Mouse (Mus musculus): ENCODE results near the gene Map3k1. TPM values are rescaled to one million over a fixed set of nuclear protein-coding genes. Genes with fewer than 3 reads are reported as not detected.

The Map3k1 gene
- total RNA-seq, 2 experiments from 2014 or later, result 7.6 to 10.1 TPM

GRCm38 (mm10) chr13:111809466-111810228 is 854 bp upstream of the Map3k1 start:
- intact Hi-C loops (cut with DNase I), result loop anchor here (10.0 kb wide), 1 partner anchor 125 kb away; no protein-coding TSS in a partner anchor
- DNase-seq, result peak; percentile 66
- peak overlapping the region; percentile 97 for H3K4me3 ChIP-seq
- no peak for TF ChIP-seq CTCF (IDR thresholded peaks at IDR 0.05)
- peak overlapping the region; percentile 95 for H3K27ac ChIP-seq

- Histone ChIP-seq H3K27ac (peak overlapping the region; percentile 95), H3K4me3 (peak overlapping the region; percentile 97)
- no peak for DNase-seq
- intact Hi-C loops (cut with DNase I), result no loop called here
- TF ChIP-seq CTCF (IDR thresholded peaks at IDR 0.05), result no peak
These were observed 481 bp downstream of the Map3k1 start for GRCm38 (mm10) chr13:111808387-111808636.

GRCm38 (mm10) chr13:111807596-111808386 is 1.0 kb downstream of the Map3k1 start:
- H3K27ac ChIP-seq, result peak overlapping the region; percentile 95
- peak overlapping the region; percentile 97 for H3K4me3 ChIP-seq
- intact Hi-C loops (cut with DNase I), result no loop called here
- no peak for TF ChIP-seq CTCF (IDR thresholded peaks at IDR 0.05)
- DNase-seq, result peak; percentile 56

- Histone ChIP-seq H3K4me3 (peak overlapping the region; percentile 97), H3K27ac (peak overlapping the region; percentile 95)
- TF ChIP-seq CTCF (IDR thresholded peaks at IDR 0.05), result 0 out of 2 replicates have a peak, but pooled peaks have one; percentile 4
- DNase-seq, result no peak
- intact Hi-C loops (cut with DNase I), result no loop called here
These were observed 1.6 kb downstream of the Map3k1 start for GRCm38 (mm10) chr13:111807105-111807595.

GRCm38 (mm10) chr13:111805738-111806722 is 2.8 kb downstream of the Map3k1 start:
- intact Hi-C loops (cut with DNase I), result no loop called here
- peak; percentile 54 for TF ChIP-seq CTCF (IDR thresholded peaks at IDR 0.05)
- Histone ChIP-seq H3K4me3 (peak overlapping the region; percentile 97), H3K27ac (peak overlapping the region; percentile 95)
- DNase-seq, result no peak

GRCm38 (mm10) chr13:111804951-111805673 is 3.7 kb downstream of the Map3k1 start:
- intact Hi-C loops (cut with DNase I), result no loop called here
- H3K27ac ChIP-seq, result peak overlapping the region; percentile 95
- TF ChIP-seq CTCF (IDR thresholded peaks at IDR 0.05), result no peak

GRCm38 (mm10) chr13:111804189-111804588 is 4.6 kb downstream of the Map3k1 start:
- Histone ChIP-seq H3K27ac (peak overlapping the region; percentile 95; the same call in 1 of the 2 replicates), H3K4me3 (no peak overlapping the region)
- intact Hi-C loops (cut with DNase I), result no loop called here
- DNase-seq, result no peak
- no peak for TF ChIP-seq CTCF (IDR thresholded peaks at IDR 0.05)

More at GRCm38 (mm10) chr13:111804951-111805673, 3.7 kb downstream of the Map3k1 start:
- peak overlapping the region; percentile 97 for H3K4me3 ChIP-seq
- no peak for DNase-seq

GRCm38 (mm10) chr13:111803506-111803905 is 5.3 kb downstream of the Map3k1 start:
- Histone ChIP-seq H3K27ac (peak overlapping the region; percentile 4; the same call in 1 of the 2 replicates), H3K4me3 (0 out of 2 replicates have a peak overlapping the region, but pooled peaks have one; percentile 21)
- intact Hi-C loops (cut with DNase I), result no loop called here
- DNase-seq, result no peak
- no peak for TF ChIP-seq CTCF (IDR thresholded peaks at IDR 0.05)

- no peak for TF ChIP-seq CTCF (IDR thresholded peaks at IDR 0.05)
- intact Hi-C loops (cut with DNase I), result no loop called here
- peak overlapping the region; percentile 21; the same call in 1 of the 2 replicates for H3K4me3 ChIP-seq
- H3K27ac ChIP-seq, result peak overlapping the region; percentile 3; the same call in 1 of the 2 replicates
- no peak for DNase-seq
These were observed 5.9 kb downstream of the Map3k1 start for GRCm38 (mm10) chr13:111802900-111803299.

- no peak for DNase-seq
- H3K27ac ChIP-seq, result peak overlapping the region; percentile 76
- intact Hi-C loops (cut with DNase I), result no loop called here
- TF ChIP-seq CTCF (IDR thresholded peaks at IDR 0.05), result no peak
- H3K4me3 ChIP-seq, result peak overlapping the region; percentile 36
These were observed 6.5 kb downstream of the Map3k1 start for GRCm38 (mm10) chr13:111802271-111802665.

- DNase-seq, result peak; percentile 53
- TF ChIP-seq CTCF (IDR thresholded peaks at IDR 0.05), result peak; percentile 37
- intact Hi-C loops (cut with DNase I), result no loop called here
- Histone ChIP-seq H3K4me3 (peak overlapping the region; percentile 36), H3K27ac (peak overlapping the region; percentile 76)
These were observed 7.0 kb downstream of the Map3k1 start for GRCm38 (mm10) chr13:111801662-111802270.
